Mouse (Mus musculus) adrenal gland, postnatal 10 days (tissue): ENCODE measurements around the gene Efna2. TPM values are rescaled to one million over a fixed set of nuclear protein-coding genes. Genes with fewer than 3 reads are reported as not detected.
"Not testable (repeated sequence)": the region's sequence is repeated elsewhere in the genome, so short reads cannot be mapped to it uniquely, and the experiment has no call there.

Experiments used
- DNase-seq: peaks from one replicate; pipeline ENCODE4 v3.0.0; 2021; ENCODE audit warnings: mixed read lengths
- total RNA-seq, 2 experiments: library from RNA; stranded (reverse); gene quantifications; 2 replicates each; pipeline ENCODE4 v1.2.3; 2021

Efna2 gene
- total RNA-seq, 2 experiments from 2014 or later = 3.3 to 4.5 TPM

GRCm38 (mm10) chr10:80155277-80155676 is 24.0 kb upstream of the Efna2 start:
- no peak for DNase-seq

DNA sequence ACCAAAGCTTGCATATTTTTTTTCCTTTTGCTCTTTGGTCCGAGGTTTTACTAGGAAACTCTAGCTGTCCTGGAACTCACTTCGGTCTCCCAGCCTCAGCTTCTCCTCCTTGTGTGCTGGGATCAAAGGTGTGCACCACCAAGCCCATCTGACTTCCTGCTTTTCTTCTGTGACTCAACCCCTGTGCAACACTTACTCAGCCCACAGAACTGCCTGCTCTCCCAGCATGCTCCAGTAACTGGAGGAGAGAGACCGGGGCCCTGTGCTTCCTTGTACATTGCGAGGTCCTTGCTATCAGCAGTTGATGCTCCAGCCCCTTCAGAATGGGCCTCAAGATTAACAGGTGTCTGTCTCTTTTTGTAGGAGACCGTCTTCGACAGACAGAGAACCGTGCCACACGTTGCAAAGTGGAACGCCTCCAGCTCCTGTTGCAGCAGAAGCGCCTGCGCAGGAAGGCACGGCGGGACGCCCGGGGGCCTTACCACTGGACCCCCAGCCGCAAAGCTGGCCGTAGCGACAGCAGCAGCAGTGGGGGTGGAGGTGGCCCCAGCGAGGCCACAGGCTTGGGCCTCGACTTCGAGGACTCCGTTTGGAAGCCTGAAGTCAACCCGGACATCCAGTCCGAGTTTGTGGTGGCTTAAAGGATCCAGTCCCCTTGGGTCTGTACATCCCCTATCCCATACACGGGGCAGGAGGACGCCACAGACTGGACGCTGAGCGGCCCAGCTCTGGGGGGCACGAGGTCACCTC is 23.1 kb upstream of the Efna2 start:
- DNase-seq = no peak

DNA sequence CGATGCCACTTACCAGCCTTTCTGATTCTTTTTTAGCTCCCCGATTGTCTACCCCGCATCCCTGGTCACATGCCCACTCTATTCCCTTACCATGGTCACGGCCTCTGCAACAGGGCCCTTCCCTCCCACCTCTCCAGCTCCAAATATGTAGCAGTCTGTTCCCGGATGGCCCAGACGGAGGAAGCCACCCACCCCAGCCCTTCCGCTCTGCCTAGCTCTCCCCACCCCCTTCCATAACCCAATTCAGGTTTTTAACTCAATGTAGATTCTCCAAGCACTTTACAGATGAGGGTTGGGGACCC is 22.6 kb upstream of the Efna2 start:
- DNase-seq = peak; percentile 48

DNA sequence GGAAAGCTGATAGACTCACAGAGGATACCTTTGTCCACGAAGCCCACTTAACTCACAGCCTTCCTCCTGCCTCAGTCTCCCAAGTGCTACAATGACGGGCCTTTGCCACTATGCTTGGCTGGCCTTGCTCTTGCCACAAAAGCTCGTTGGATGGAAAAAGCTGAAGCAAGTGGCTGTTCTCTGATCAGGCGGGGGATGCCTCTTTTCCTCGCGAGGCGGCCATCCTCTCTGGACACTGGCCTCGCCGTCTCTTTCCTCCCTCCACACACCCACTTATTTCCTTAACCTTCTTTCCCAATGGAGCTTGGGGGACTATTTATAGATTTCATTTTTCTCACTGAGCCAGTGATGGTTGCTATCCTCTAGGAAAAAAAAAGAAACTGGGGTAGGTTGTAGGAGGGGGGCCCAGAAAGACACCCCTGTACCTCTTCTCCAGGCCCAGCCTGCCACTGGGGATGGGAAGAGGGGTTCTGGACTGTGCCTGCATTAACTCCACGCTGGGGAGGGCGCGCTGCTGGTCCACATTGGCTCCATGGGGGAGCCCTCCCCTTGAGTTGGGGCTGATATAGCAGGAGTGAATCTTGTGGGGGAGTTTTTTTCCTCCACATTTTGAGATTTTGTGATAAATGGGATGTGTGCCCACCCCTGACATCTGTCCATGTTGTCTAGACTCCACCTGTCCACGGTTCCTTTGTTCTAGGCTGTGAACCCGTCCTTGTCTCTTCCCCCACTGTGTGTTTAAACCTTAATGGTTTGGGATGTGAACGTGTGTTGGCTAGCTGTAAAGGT is 21.9 kb upstream of the Efna2 start:
- no peak for DNase-seq

DNA sequence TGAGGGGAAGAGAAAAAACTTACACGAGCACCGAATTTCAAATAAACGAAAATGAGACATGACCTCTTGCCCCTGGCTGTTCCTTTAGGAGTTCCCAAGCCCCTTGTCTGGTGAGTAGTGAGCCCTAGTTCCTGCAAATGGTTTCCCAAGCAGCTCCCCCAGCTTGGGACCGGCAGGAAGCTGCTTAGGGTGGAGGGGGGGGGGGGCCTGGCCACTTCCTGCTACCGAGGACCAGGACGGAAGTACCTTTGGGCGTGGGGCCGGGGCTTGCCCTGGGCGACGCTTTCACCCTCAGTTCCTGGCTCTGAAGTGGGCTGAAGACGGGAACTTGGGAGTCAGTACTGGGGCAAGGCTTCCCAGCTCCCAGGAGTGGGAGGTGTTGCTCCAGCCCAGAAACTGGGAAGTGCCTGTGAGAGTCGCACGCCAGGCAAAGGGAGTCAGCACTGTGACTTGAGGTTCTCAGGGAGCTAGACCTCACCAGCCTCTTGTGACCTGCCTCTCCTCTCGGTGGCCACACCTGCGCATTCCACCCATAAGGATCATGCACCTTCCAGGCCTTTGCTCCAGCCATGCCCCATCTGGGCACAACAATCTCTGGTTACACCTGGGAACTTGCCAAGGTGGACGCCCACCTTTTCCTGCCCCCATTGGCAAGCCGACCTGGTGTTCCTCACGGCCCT is 20.8 kb upstream of the Efna2 start:
- peak; percentile 76 for DNase-seq

DNA sequence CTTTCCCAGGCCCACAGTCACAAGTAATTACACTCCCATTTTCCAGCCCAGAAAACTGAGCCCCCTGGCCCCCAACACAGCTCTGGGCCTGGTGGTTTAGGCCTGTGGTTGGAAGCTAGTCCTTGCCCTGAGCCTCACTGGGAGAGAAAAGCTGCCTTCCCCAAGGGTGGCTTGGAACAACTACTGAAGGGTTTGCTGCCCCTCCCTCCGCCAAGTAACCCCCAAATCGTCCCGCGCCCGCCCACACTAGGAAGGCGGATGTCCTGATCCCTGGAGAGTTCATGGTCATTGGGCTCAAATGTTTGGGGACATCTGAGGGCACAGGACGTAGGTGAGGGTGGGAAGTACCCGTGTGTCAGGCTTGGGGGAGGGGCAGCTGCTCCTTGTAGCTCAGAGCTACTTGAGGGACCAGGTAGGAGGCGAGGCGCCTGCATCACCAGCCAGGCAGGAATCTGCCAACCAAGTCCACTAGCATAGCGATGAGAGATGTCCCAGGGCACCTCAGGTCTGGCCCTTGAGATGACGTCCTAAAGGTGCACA is 20.2 kb upstream of the Efna2 start:
- DNase-seq = peak; percentile 68

DNA sequence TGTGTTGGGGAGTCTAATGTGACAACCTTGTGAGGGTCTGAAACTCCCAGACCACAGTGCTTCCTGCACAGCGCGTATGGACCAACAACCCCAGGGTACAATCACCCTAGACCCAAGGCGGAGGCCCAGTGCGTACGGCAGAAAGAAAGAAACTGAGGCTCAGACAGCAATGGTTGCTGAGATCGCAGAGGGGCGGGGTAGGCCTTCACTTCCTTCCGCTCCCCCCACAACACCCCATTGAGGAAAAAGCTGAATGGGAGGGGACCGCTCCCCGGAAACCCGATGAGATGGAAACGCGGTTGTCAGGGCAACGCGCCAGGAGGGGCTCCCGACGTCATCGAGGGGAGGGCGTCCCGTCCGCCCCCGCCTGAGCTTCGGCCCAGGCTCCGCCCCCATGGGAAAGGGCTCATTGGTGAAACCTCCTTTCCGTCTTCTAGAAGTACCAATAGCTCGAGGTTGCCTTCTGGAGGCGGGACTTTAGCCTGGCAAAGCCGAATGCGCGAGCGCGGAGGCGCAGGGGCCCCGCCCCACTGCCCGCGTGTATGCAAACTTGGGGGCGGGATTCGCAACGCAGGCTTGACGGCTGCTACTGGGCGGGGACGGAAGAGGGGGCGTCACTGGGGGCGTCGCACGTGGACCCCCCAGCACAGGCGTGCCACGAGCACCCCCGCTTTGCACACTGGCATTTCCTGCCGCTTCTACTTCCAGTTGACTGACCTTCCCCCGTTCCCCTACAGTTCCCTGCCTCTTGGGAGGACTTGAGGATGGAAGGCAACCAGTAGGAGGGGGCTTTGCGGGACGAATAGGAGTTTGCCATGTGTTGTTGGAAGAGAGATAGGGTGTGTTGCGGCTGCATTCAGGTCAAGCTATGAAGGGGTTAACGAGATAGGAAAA is 19.5 kb upstream of the Efna2 start:
- peak; percentile 99 for DNase-seq

DNA sequence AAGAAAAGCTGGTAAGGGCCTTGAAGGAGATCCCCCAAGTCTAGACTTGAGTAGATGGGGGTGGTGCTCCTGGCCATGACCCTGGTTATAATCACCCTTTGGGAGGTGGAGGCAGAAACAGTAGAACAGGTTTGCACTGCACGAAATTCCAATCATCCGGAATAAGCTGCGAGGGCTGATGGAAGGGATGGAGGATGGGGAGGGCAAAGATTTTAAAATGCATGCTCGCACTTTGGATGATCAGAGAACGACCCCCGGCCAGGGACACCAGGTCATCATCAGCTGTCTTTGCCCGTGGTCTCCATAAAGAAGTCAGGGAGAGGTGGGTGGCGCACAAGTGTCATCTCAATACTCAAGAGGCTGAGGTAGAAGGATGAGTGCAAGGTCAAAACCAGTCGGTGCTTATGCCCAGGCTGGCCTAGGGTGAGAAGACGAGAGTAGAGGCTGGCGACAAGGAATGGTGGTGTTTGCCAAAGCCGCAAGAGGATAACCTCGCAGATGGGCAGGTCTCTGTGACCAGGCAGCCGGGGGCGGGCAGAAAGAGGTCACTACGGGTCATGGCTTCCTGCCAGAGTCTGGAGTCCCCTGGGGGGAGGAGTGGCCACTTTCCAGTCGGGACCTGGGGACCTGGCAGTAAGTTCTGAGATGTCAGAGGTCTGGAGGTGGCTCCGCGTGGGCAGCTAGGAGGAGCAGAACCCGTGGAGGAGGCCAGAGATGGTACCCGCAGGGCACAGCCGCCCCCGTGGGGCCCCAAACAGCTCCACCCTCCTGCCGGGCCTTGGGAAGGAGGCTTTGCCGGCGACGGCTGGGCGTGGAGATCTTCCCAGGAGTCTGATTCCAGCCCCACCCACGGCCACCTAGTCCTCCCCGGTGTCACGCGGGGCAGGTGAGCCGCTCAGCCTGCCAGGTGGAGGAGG is 18.6 kb upstream of the Efna2 start:
- peak; percentile 96 for DNase-seq

- DNase-seq = peak; percentile 46
Measured at GRCm38 (mm10) chr10:80161522-80162242, 17.6 kb upstream of the Efna2 start.

DNA sequence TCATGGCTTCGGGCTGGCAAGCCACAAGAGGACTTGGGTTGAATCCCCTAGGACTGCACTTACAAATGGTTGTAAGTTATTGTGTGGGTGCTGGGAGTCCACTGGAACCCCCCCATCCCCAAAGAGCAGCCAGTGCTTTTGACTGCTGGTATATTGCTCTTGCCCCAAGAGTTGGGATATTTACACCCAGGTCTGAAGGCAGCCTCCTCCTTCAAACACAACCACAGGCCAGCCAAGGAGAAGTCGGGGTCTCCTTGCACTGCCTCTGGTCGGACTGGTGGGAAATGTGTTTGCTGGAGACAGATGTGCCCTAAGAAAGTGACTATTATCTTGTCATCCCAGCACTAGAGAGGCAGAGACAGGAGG is 17.1 kb upstream of the Efna2 start:
- DNase-seq = no peak

- no peak for DNase-seq
Measured at GRCm38 (mm10) chr10:80162716-80163299, 16.5 kb upstream of the Efna2 start.

DNA sequence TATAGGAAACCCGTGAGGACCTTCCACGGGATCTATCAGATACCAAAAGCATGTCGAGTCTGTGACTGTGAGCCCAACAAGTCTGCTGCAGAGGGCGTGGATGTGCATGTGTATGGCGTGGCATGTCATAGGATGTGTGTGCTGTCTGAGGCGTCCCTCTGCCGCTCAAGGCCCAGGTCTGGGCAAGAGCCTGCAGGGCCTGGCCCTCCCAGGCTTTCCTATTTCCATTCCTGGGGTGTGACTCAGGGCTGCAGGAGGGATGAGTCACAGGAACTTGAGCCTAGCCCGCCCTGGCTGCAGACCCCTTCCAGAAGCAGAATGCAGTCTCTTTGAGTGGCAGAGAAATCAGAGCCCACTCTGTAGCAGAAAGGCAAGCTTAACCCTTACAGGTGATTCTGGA is 15.6 kb upstream of the Efna2 start:
- peak; percentile 73 for DNase-seq

DNA sequence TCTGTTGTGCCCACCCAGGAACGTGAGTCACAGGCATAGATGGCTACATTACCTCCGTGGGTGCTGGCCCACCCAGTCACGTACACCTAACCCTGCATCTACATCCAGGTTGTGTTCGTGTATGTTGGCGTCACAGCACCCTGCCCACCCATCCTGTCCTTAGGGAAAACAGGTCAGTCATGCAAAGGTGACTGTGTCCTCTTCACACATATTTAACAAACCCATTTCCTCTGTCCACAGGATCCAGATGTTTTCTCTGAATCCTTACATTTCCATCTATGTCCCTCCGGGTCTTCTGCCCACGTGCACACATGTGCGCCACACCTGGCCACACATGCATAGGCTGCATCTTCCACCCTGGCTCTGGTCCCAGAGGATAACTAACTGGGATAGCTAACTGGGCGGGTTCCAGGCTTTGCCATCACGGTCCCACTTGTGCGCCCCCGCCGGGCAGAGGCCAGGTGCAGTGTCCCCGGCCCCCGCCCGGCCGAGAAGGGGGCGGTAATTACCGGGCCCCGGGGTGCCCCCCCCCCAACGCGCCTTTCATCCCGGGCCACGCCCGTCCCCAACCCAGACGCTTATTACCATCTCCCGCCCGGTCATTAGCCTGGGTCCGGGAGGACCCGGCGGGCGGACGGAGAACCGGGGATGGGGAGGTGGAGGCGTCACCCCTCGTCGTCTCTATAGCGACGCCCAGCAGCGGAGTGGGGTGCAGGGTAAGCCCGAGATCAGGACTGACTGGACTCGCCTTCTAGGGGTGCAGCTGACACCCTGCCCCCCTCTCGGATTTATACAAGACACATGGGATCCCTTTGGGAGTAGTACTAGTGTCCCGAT is 14.9 kb upstream of the Efna2 start:
- peak; percentile 55 for DNase-seq

GRCm38 (mm10) chr10:80164998-80165344 is 14.3 kb upstream of the Efna2 start:
- peak; percentile 97 for DNase-seq

DNA sequence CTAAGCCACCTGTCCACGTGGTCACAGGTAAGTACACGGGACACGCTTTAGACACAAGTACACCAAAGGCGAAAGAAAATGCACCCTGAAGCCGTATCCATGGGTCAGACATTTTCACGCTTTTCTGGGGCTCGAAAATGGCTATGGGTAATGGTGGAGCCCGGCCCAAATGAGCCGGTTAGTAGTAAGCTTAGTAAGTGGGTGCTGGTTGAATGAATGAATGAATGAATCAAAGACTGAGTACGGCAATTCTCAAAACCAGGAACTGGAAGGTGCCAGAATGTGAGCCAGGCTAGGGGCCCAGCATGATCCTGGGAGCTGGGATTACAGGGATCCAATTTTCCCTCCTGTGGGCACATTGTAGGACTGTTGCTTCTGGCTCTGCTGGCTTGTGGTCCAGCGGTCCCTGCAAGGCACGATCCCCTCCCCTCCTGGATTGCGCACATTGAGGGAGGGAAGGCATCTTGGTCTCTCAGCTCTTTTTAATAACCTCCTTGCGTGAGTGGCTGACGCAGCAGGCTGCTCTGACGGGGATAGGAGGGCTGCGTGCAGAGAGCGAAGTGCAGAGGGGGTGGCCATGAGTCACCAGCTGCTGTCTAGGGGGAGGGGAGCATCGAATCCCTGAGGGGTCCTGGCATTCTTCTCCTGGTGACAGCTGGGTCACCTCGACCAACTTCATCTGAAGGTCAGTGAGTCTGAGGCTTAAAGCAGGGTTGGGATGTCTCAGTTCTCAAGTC is 13.7 kb upstream of the Efna2 start, which contains the start of gene Cirbp:
Gene Cirbp (plus strand): TSS at position 594 of the 737 bp plus-strand sequence.
- peak; percentile 70 for DNase-seq

DNA sequence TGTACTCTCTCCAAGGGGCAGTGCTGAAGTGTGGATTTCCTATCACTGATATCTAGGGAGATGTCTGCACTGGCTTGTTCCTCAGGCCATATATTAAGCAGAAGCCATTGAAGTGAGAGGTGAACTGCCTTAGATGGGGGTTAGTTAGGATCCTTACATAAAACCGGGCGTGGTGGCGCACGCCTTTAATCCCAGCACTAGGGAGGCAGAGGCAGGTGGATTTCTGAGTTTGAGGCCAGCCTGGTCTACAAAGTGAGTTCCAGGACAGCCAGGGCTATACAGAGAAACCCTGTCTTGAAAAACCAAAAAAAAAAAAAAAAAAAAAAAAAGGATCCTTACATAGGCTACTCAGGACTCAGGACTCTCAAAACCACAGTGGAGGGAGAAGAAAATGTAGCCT is 13.1 kb upstream of the Efna2 start:
- not testable (repeated sequence) for DNase-seq

- DNase-seq = peak; percentile 98
Measured at GRCm38 (mm10) chr10:80167460-80168037, 11.7 kb upstream of the Efna2 start.
